Mouse (Mus musculus) CH12.LX (cell line): ENCODE results near the gene Itih4. TPM values are rescaled to one million over a fixed set of nuclear protein-coding genes. Genes with fewer than 3 reads are reported as not detected.

Experiments used
- DNase-seq: peaks from one replicate; pipeline ENCODE4 v3.0.0-alpha.2; 2013; ENCODE audit errors: extremely low read depth
- H3K27ac ChIP-seq: 2 replicates; pipeline ENCODE4 v1.5.1; 2012; ENCODE audit warnings: low read depth, mild to moderate bottlenecking, control low read depth, moderate library complexity; ENCODE audit not compliant: insufficient read depth
- H3K27me3 ChIP-seq: replicated peaks from 2 replicates; pipeline ENCODE3; 2012; ENCODE audit warnings: inconsistent platforms
- H3K36me3 ChIP-seq, 2 experiments: replicated peaks in 1 of 2; 2 replicates each; pipeline versions ENCODE3 to v1.6.1; 2012; ENCODE audit warnings: inconsistent platforms in 1 of 2, low read length in 1 of 2, mild to moderate bottlenecking in 1 of 2, mixed read lengths in 1 of 2, moderate library complexity in 1 of 2; ENCODE audit not compliant: control insufficient read depth in 1 of 2, insufficient read depth in 1 of 2
- H3K4me1 ChIP-seq, 2 experiments: 2 replicates each; pipeline ENCODE4 v1.6.1; 2012; ENCODE audit warnings: inconsistent platforms in 1 of 2, moderate library complexity in 1 of 2; ENCODE audit not compliant: insufficient read depth in 2 of 2, control insufficient read depth in 1 of 2
- H3K4me2 ChIP-seq: 2 replicates; pipeline ENCODE4 v1.6.1; 2012; ENCODE audit warnings: low read depth, mild to moderate bottlenecking, control low read depth; ENCODE audit not compliant: poor library complexity, insufficient read depth, severe bottlenecking
- H3K4me3 ChIP-seq, 3 experiments: fragments of 150-350 bp in 1 of 3; sonication (generic) in 1 of 3; replicated peaks in 1 of 3; 2 replicates each; pipeline versions ENCODE3 to v1.5.1; 2011 to 2012; ENCODE audit warnings: low read depth in 2 of 3, low read length in 2 of 3, mild to moderate bottlenecking in 2 of 3, moderate library complexity in 2 of 3, control low read depth in 1 of 3, improper control_type of control experiment in 1 of 3, inconsistent platforms in 1 of 3, mixed read lengths in 1 of 3; ENCODE audit not compliant: poor library complexity in 1 of 3
- H3K79me2 ChIP-seq: replicated peaks from 2 replicates; pipeline ENCODE4 v1.6.1; 2012; ENCODE audit warnings: mild to moderate bottlenecking, moderate library complexity; ENCODE audit not compliant: control insufficient read depth, poor library complexity, insufficient read depth, severe bottlenecking; ENCODE audit errors: extremely low read depth
- H3K9ac ChIP-seq: 2 replicates; pipeline ENCODE4 v1.6.1; 2012; ENCODE audit warnings: low read depth, mild to moderate bottlenecking, control low read depth, moderate library complexity; ENCODE audit not compliant: insufficient read depth
- H3K9me3 ChIP-seq: replicated peaks from 2 replicates; pipeline ENCODE3; 2012; ENCODE audit warnings: low read length, inconsistent platforms, mixed read lengths
- CHD2 ChIP-seq: IDR thresholded peaks from 2 replicates; pipeline ENCODE4 v1.6.1; 2011; ENCODE audit warnings: low read length, improper control_type of control experiment
- CTCF ChIP-seq, 2 experiments: IDR thresholded peaks in 1 of 2; conservative IDR thresholded peaks in 1 of 2; 2 replicates each; pipeline ENCODE4 v1.5.1; 2011 to 2012; ENCODE audit warnings: low read depth in 2 of 2, low read length in 2 of 2, improper control_type of control experiment in 1 of 2, inconsistent platforms in 1 of 2, mild to moderate bottlenecking in 1 of 2, moderate library complexity in 1 of 2
- E2F4 ChIP-seq: IDR thresholded peaks from 2 replicates; pipeline ENCODE4 v1.6.1; 2011; ENCODE audit warnings: low read depth, low read length, improper control_type of control experiment; ENCODE audit not compliant: insufficient replicate concordance
- ELF1 ChIP-seq: IDR thresholded peaks from 2 replicates; pipeline ENCODE4 v1.6.1; 2014; ENCODE audit warnings: low read depth, mild to moderate bottlenecking, inconsistent platforms, low read length, improper control_type of control experiment
- EP300 ChIP-seq: IDR thresholded peaks from 2 replicates; pipeline ENCODE4 v1.6.1; 2011; ENCODE audit warnings: low read length, improper control_type of control experiment
- ETS1 ChIP-seq: conservative IDR thresholded peaks from 2 replicates; pipeline ENCODE4 v1.6.1; 2012; ENCODE audit warnings: low read depth, mild to moderate bottlenecking, inconsistent platforms, low read length, improper control_type of control experiment, moderate library complexity
- HCFC1 ChIP-seq: IDR thresholded peaks from 2 replicates; pipeline ENCODE4 v1.6.1; 2012; ENCODE audit warnings: low read depth, mild to moderate bottlenecking, inconsistent platforms, low read length, improper control_type of control experiment
- JUN ChIP-seq: IDR thresholded peaks from 2 replicates; pipeline ENCODE4 v1.6.1; 2011; ENCODE audit warnings: low read depth, mild to moderate bottlenecking, low read length, improper control_type of control experiment, moderate library complexity; ENCODE audit not compliant: insufficient read depth
- JUND ChIP-seq: conservative IDR thresholded peaks from 2 replicates; pipeline ENCODE4 v1.6.1; 2011; ENCODE audit warnings: low read depth, low read length, improper control_type of control experiment
- KAT2A ChIP-seq: IDR thresholded peaks from 2 replicates; pipeline ENCODE4 v1.6.1; 2012; ENCODE audit warnings: low read length, improper control_type of control experiment, inconsistent platforms; ENCODE audit not compliant: insufficient replicate concordance
- MAFK ChIP-seq: IDR thresholded peaks from 2 replicates; pipeline ENCODE4 v1.6.1; 2011; ENCODE audit warnings: low read length, improper control_type of control experiment; ENCODE audit not compliant: insufficient replicate concordance
- MAX ChIP-seq: IDR thresholded peaks from 2 replicates; pipeline ENCODE4 v1.6.1; 2011; ENCODE audit warnings: low read length, improper control_type of control experiment
- MAZ ChIP-seq: IDR thresholded peaks from 2 replicates; pipeline ENCODE4 v1.6.1; 2012; ENCODE audit warnings: low read depth, mild to moderate bottlenecking, inconsistent platforms, low read length, improper control_type of control experiment, moderate library complexity
- MXI1 ChIP-seq: IDR thresholded peaks from 2 replicates; pipeline ENCODE4 v1.6.1; 2011; ENCODE audit warnings: mild to moderate bottlenecking, low read depth, low read length, improper control_type of control experiment
- MYC ChIP-seq: IDR thresholded peaks from 2 replicates; pipeline ENCODE4 v1.6.1; 2011; ENCODE audit warnings: low read depth, mild to moderate bottlenecking, improper control_type of control experiment, low read length
- NRF1 ChIP-seq: IDR thresholded peaks from 2 replicates; pipeline ENCODE4 v1.6.1; 2014; ENCODE audit warnings: low read depth, mild to moderate bottlenecking, inconsistent platforms, low read length, improper control_type of control experiment, moderate library complexity
- PAX5 ChIP-seq: IDR thresholded peaks from 2 replicates; pipeline ENCODE4 v1.6.1; 2012; ENCODE audit warnings: low read length, inconsistent platforms, mixed read lengths
- POLR2A ChIP-seq: IDR thresholded peaks from 2 replicates; pipeline ENCODE4 v1.6.1; 2011; ENCODE audit warnings: low read depth, mild to moderate bottlenecking, improper control_type of control experiment, low read length
- RCOR1 ChIP-seq: conservative IDR thresholded peaks from 2 replicates; pipeline ENCODE4 v1.6.1; 2012; ENCODE audit warnings: low read depth, mild to moderate bottlenecking, inconsistent platforms, low read length, improper control_type of control experiment
- SIN3A ChIP-seq: IDR thresholded peaks from 2 replicates; pipeline ENCODE4 v1.6.1; 2012; ENCODE audit warnings: low read length, improper control_type of control experiment, inconsistent platforms
- SMC3 ChIP-seq: IDR thresholded peaks from 2 replicates; pipeline ENCODE4 v1.6.1; 2011; ENCODE audit warnings: low read depth, low read length, improper control_type of control experiment
- TCF12 ChIP-seq: IDR thresholded peaks from 2 replicates; pipeline ENCODE4 v1.6.1; 2014; ENCODE audit warnings: low read depth, mild to moderate bottlenecking, inconsistent platforms, low read length, improper control_type of control experiment
- UBTF ChIP-seq: IDR thresholded peaks from 2 replicates; pipeline ENCODE4 v1.6.1; 2012; ENCODE audit warnings: low read depth, mild to moderate bottlenecking, inconsistent platforms, low read length, improper control_type of control experiment, moderate library complexity
- USF1 ChIP-seq: IDR thresholded peaks from 2 replicates; pipeline ENCODE4 v1.6.1; 2014; ENCODE audit warnings: low read depth, mild to moderate bottlenecking, inconsistent platforms, low read length, improper control_type of control experiment
- USF2 ChIP-seq: conservative IDR thresholded peaks from 2 replicates; pipeline ENCODE4 v1.6.1; 2011; ENCODE audit warnings: low read depth, low read length, improper control_type of control experiment
- ZC3H11A ChIP-seq: IDR thresholded peaks from 2 replicates; pipeline ENCODE4 v1.6.1; 2012; ENCODE audit warnings: low read depth, mild to moderate bottlenecking, inconsistent platforms, low read length, improper control_type of control experiment
- ZMIZ1 ChIP-seq: IDR thresholded peaks from 2 replicates; pipeline ENCODE4 v1.6.1; 2012; ENCODE audit warnings: low read depth, mild to moderate bottlenecking, inconsistent platforms, low read length, improper control_type of control experiment
- ZNF384 ChIP-seq: IDR thresholded peaks from 2 replicates; pipeline ENCODE4 v1.6.1; 2012; ENCODE audit warnings: low read depth, low read length, improper control_type of control experiment, inconsistent platforms
- dilution Hi-C: fragments of 300-500 bp; cut with MboI; formaldehyde crosslinking; loops from 2 replicates; pipeline ENCODE4 v1.14.3; 2020; ENCODE audit warnings: low sequenced_read_pairs; ENCODE audit not compliant: extremely low pct_unique_long_range_greater_than_20kb, extremely low pct_ligation_motif_present
- in situ Hi-C: fragments of 300-500 bp; cut with MboI; formaldehyde crosslinking; loops from 3 replicates; pipeline ENCODE4 v1.14.3; 2019; ENCODE audit warnings: low sequenced_read_pairs, low pct_ligation_motif_present, low pct_unique_long_range_greater_than_20kb, mixed read lengths
- polyA plus RNA-seq: library from polyadenylated mRNA; unstranded; fragments of >175 nt; gene quantifications from 2 replicates; pipeline ENCODE4 v1.2.1, GENCODE M21; 2012; ENCODE audit warnings: low read depth; ENCODE audit not compliant: insufficient read length
- total RNA-seq, 2 experiments: library from RNA; depleted of rRNA; stranded (reverse); fragments of 300-350 nt in 1 of 2; fragments of >200 nt in 1 of 2; gene quantifications; 2 replicates each; pipeline ENCODE4 v1.2.3; 2012 to 2014

The Itih4 gene
- not detected in 2 replicates for total RNA-seq (2012; rRNA removed)
- not detected in 2 replicates for total RNA-seq (2014; rRNA removed)
- polyA plus RNA-seq = not detected in 2 replicates

- in situ Hi-C loops (no loop called here), dilution Hi-C loops (no loop called here)
- no peaks in the 10 kb centered on the region for H3K79me2 ChIP-seq
- peaks cover 26% of the 10 kb centered on the region for H3K27me3 ChIP-seq
- no peaks in the 10 kb centered on the region for H3K9me3 ChIP-seq
- H3K4me1 ChIP-seq = peaks cover 4 to 7% of the 10 kb centered on the region in 2 experiments; a peak in 2 of 4 replicates
- DNase-seq = no peak
- H3K27ac ChIP-seq = no peak within 1 kb of the TSS
- H3K4me2 ChIP-seq = no peak within 1 kb of the TSS
- no peak within 1 kb of the TSS for H3K9ac ChIP-seq
- H3K36me3 ChIP-seq = peaks cover 0 to 8% of the 10 kb centered on the region in 2 experiments
- H3K4me3 ChIP-seq = no peak within 1 kb of the TSS
- no peak for TF ChIP-seq POLR2A
- TF ChIP-seq SMC3 = no peak
- TF ChIP-seq CHD2 = no peak
- no peak for TF ChIP-seq ELF1
- TF ChIP-seq ZMIZ1 = no peak
- no peak for TF ChIP-seq MAZ
- TF ChIP-seq UBTF = no peak
- no peak for TF ChIP-seq MAX
- TF ChIP-seq MAFK = no peak
- TF ChIP-seq ZNF384 = no peak
- no peak for TF ChIP-seq ZC3H11A
- TF ChIP-seq SIN3A = no peak
- no peak for TF ChIP-seq CTCF (conservative IDR thresholded peaks at IDR 0.05 in 1 of 2, IDR thresholded peaks at IDR 0.05 in 1 of 2; ENCODE audit: low read depth in 2 of 2, low read length in 2 of 2)
- TF ChIP-seq MXI1 = no peak
- no peak for TF ChIP-seq JUN
- no peak for TF ChIP-seq EP300
- no peak for TF ChIP-seq TCF12
- TF ChIP-seq USF1 = no peak
These were observed at the start of gene Itih4 for GRCm38 (mm10) chr14:30886204-30886603. TSS of gene Itih4 (plus strand) at chr14:30886476.

- in situ Hi-C loops = loop anchor here (10.0 kb wide), 1 partner anchor 123 kb away; the partner anchor contains the start of gene Sfmbt1
- no peak overlapping the region for H3K9ac ChIP-seq
- H3K79me2 ChIP-seq = peaks cover 6% of the 10 kb centered on the region; the same call in 1 of the 2 replicates
- peaks cover 14 to 61% of the 10 kb centered on the region in 2 experiments for H3K36me3 ChIP-seq
- peaks cover 17 to 44% of the 10 kb centered on the region in 2 experiments for H3K4me1 ChIP-seq
- H3K9me3 ChIP-seq = no peaks in the 10 kb centered on the region
- H3K27ac ChIP-seq = no peak overlapping the region
- no peaks in the 10 kb centered on the region for H3K27me3 ChIP-seq
- TF ChIP-seq JUND (no peak), EP300 (no peak), MAFK (no peak), MYC (no peak), USF2 (no peak), NRF1 (no peak), PAX5 (no peak), JUN (no peak), HCFC1 (no peak), E2F4 (no peak), SMC3 (no peak), ETS1 (no peak), KAT2A (no peak), RCOR1 (no peak)
- no peak overlapping the region for H3K4me3 ChIP-seq
- no peak overlapping the region for H3K4me2 ChIP-seq
- DNase-seq = peak; percentile 40
- dilution Hi-C loops = no loop called here
These were observed 48.8 kb upstream of the Itih4 start for GRCm38 (mm10) chr14:30837416-30837996.
